16 mouse cellular contexts compared by ENCODE assay signal in genomic region chr7:81478261-81478660, GRCm38 (mm10). TPM values are rescaled to one million over a fixed set of nuclear protein-coding genes. Genes with fewer than 3 reads are reported as not detected.
"Had no signal": no experiment of that assay in that cellular context is flagged by ENCODE, and none has a peak within 500 bp of the region (broad histone marks: within the 10 kb centered on the region; RNA-seq: fewer than 3 reads in every experiment).

No protein-coding gene starts in this region.

RNA-seq across cellular contexts. Expression of gene Ap3b2, which starts 15.5 kb away (rescaled TPM):
- polyA plus RNA-seq: macrophage; spleen, adult 2 months had no signal

RNA-seq across cellular contexts. Expression of gene BC048679, which starts 19.8 kb away (rescaled TPM):
- total RNA-seq: layer of hippocampus, postnatal 25 days; left cerebral cortex, adult 2 months; left cerebral cortex, postnatal 14 days had no signal
- polyA plus RNA-seq: large intestine, adult 2 months; limb, embryonic 11.5 days; limb, embryonic 15.5 days; liver, embryonic 12.5 days; liver, embryonic 16.5 days; lung, embryonic 14.5 days; macrophage; midbrain, embryonic 11.5 days; midbrain, embryonic 15.5 days; neural tube, embryonic 13.5 days; spleen, adult 2 months; stomach, embryonic 15.5 days; thymus, postnatal 0 days had no signal

RNA-seq across cellular contexts. Expression of gene Cpeb1, which starts 23.0 kb away (rescaled TPM):
- polyA plus RNA-seq: liver, embryonic 16.5 days had no signal
